Mouse (Mus musculus) cortical plate, adult 2 months (tissue): ENCODE results near the gene Lama5. TPM values are rescaled to one million over a fixed set of nuclear protein-coding genes. Genes with fewer than 3 reads are reported as not detected.

Experiments used
- H3K27ac ChIP-seq: fragments of 200-500 bp; 2 replicates; pipeline ENCODE4 v1.5.1; 2012; ENCODE audit warnings: low read length, control low read depth, inconsistent platforms; ENCODE audit not compliant: insufficient read depth
- H3K4me1 ChIP-seq: fragments of 200-500 bp; 2 replicates; pipeline ENCODE4 v1.6.1; 2011; ENCODE audit warnings: low read length; ENCODE audit not compliant: control insufficient read depth, insufficient read depth
- H3K4me3 ChIP-seq: fragments of 200-500 bp; 2 replicates; pipeline ENCODE4 v1.5.1; 2011; ENCODE audit warnings: mild to moderate bottlenecking, low read length, control low read depth; ENCODE audit not compliant: insufficient read depth
- CTCF ChIP-seq: fragments of 200-500 bp; IDR thresholded peaks from 2 replicates; pipeline ENCODE4 v1.5.1; 2011; ENCODE audit warnings: mild to moderate bottlenecking, control low read depth, low read length; ENCODE audit not compliant: insufficient read depth; ENCODE audit errors: extremely low read depth
- POLR2A ChIP-seq: fragments of 200-500 bp; IDR thresholded peaks from 2 replicates; pipeline ENCODE4 v1.6.1; 2011; ENCODE audit warnings: mild to moderate bottlenecking, low read length, control low read depth; ENCODE audit not compliant: insufficient read depth; ENCODE audit errors: extremely low read depth
- polyA plus RNA-seq: library from polyadenylated mRNA; depleted of rRNA; stranded (reverse); fragments of >200 nt; gene quantifications from 2 replicates; pipeline ENCODE4 v1.2.3, GENCODE M21; 2012; rRNA removed

The Lama5 gene
- polyA plus RNA-seq, 1 experiment = 6.0 TPM

DNA sequence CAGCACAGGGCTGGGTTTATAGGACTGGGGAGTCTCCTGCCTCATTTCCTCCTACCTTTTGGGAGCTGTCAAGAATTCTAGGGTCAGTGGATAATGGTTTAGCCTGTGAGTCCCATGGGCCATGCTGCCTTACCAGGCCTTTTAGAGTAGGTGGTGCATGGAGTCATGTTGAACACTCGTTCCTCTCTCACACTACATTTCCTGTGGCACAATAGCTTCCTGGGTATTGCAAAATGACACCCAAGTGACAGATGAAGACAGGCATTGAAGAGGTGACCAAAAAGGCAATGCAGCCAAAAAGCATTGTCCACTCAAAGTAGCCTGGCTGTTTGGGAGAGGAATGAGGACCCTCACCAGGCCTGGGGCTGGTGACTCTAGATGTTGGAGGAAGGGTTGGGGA lies 98.0 kb downstream of the Lama5 start:
- Histone ChIP-seq H3K4me3 (no peak overlapping the region), H3K27ac (no peak overlapping the region)
- TF ChIP-seq CTCF (no peak), POLR2A (no peak)

More for the DNA sequence above, 98.0 kb downstream of the Lama5 start:
- H3K4me1 ChIP-seq = peaks cover 7% of the 10 kb centered on the region

Other genes with a start within 250 kb of the Lama5 start
- 10.9 and 11.0 TPM in 2 replicates for gene Taf4, start 249.2 kb downstream of the Lama5 start, polyA plus RNA-seq
- gene Lsm14b, start 200.9 kb downstream of the Lama5 start, polyA plus RNA-seq = 78.0 and 80.6 TPM in 2 replicates
- 211 and 215 TPM in 2 replicates for gene Psma7, start 183.4 kb downstream of the Lama5 start, polyA plus RNA-seq
- 30.9 and 33.8 TPM in 2 replicates for gene Ss18l1, start 183.3 kb downstream of the Lama5 start, polyA plus RNA-seq
- 27.4 and 28.4 TPM in 2 replicates for gene Mtg2, start 155.3 kb downstream of the Lama5 start, polyA plus RNA-seq
- gene Hrh3, start 121.4 kb downstream of the Lama5 start, polyA plus RNA-seq = 83.6 and 103 TPM in 2 replicates
- 45.3 and 48.2 TPM in 2 replicates for gene Osbpl2, start 106.6 kb downstream of the Lama5 start, polyA plus RNA-seq
- gene Adrm1, start 54.4 kb downstream of the Lama5 start, polyA plus RNA-seq = 89.8 and 92.1 TPM in 2 replicates
- 2,462 and 2,522 TPM in 2 replicates for gene Rps21, start 31.5 kb upstream of the Lama5 start, polyA plus RNA-seq
- 35.7 and 40.0 TPM in 2 replicates for gene Cables2, start 47.6 kb upstream of the Lama5 start, polyA plus RNA-seq
- not detected in 2 replicates for gene Rbbp8nl, start 64.0 kb upstream of the Lama5 start, polyA plus RNA-seq
- gene Gata5, start 108.8 kb upstream of the Lama5 start, polyA plus RNA-seq = not detected in 2 replicates
- gene Slco4a1, start 230.4 kb upstream of the Lama5 start, polyA plus RNA-seq = 5.1 and 5.2 TPM in 2 replicates